Mouse (Mus musculus) left cerebral cortex, postnatal 36 days (tissue): Measurements from ENCODE around the gene Tmem108. TPM values are rescaled to one million over a fixed set of nuclear protein-coding genes. Genes with fewer than 3 reads are reported as not detected.

Experiments
- DNase-seq, 2 experiments: peaks; one replicate each; pipeline ENCODE4 v3.0.0; 2021 to 2022; ENCODE audit warnings: low spot score in 2 of 2, mixed read lengths in 1 of 2
- intact Hi-C: fragments of 180-260 bp; cut with DNase I; formaldehyde crosslinking; loops from one replicate; pipeline ENCODE4 v1.15.1; 2025
- total RNA-seq, 2 experiments: library from RNA; stranded (reverse); gene quantifications; 2 replicates each; pipeline ENCODE4 v1.2.3; 2021

Gene Tmem108
- total RNA-seq, 2 experiments from 2014 or later = 22.7 to 30.3 TPM

DNA sequence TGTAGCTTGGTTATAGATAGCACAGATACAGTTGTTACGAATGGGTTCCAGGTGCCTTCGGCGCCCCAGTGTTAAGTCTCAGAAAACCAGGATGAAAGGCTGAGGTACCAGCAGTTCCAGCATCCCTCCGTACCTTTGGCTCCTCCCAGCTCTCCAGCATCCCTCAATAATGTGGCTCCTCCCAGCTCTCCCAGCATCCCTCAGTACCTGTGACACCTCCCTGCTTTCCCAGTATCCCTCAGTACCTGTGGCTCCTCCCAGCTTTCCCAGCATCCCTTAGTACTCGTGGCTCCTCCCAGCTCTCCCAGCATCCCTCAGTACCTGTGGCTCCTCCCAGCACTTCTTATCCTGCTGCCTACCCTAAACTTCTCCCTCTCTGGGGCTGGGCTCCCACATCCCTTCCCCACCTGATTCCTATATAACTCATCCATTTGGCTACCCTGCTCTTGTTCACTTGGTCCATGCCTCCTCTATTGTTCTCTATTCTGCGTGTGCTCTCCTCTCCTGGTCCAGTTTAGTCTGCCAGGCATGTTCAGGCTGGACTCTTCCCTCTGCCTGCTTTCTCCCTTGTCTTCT, 225.5 kb downstream of the Tmem108 start:
- intact Hi-C loops = no loop called here
- DNase-seq = no peak

GRCm38 (mm10) chr9:103525041-103525537, 236.5 kb downstream of the Tmem108 start:
- intact Hi-C loops = no loop called here

DNA sequence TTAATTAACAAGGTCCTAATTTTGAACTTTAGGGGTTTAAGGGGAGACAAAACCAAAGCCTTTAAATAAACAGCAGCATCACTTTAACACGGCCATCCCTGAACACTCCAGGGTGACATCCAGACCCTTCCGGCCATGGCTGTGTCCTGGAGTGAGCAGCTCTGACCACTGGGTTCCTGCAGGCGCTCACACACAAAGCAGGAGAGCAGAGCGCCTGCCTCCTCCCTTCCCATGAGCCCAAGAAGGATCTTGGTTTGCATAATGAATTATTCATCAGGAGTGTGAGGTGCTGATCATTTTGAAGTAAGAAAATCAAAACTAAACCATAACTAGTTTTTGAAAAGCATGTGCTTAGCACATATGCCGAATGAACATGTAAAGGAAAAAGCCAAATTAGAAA, 237.0 kb downstream of the Tmem108 start:
- intact Hi-C loops = no loop called here

More at GRCm38 (mm10) chr9:103525041-103525537, 236.5 kb downstream of the Tmem108 start:
- DNase-seq = no peak

DNA sequence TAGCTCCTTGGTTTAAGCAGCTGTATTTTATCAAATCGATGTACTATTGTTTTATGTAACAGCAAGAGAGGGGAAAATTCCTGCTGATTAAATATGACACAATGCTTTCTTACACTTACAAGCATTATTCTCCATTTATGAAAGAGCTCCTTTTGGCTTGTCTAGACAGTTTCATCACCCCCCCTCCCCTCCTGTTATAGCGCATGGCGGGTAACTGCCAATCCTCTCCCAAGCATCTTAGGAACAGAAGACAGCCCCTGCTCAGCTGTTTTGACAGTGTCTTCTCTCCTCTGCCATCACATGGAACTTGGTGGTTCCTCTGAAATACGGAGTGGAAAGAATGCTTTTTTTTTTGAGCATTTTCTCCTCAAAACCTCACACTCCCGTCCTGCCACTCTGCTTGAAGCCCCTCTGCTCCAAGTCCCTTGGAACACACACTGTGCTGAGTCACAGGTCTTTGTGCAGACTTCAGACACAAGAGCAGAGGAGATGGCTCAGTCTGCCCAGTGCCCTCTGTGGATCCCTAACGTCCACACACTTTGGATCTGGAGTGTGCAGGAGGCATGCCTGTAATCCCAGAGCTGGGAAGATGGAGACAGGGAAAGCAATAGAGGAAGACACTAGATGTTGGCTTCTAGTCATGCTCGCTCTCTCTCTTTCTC, 237.8 kb downstream of the Tmem108 start:
- DNase-seq = no peak
- intact Hi-C loops = no loop called here

More for the DNA sequence above, 237.0 kb downstream of the Tmem108 start:
- DNase-seq = no peak

DNA sequence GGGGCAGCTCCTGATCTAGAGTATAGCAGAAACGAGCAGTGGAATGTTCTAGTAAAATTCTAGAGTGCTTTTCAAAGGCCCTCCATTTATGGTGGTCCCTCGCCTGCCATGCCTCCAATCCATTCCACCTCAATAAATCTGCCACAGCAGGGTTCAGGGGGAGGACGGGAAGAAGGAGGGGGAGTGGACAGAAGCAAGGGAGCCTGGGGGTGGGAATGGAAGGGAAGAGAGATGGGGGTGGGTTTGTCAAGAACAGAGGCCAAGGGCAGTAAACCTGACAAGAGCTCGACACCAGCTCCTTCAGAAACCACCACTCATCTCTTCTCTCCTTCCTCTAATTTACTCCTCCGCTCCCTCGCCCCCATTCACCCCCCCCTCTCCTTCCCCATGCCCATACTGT, 238.6 kb downstream of the Tmem108 start:
- DNase-seq = no peak
- intact Hi-C loops = no loop called here

DNA sequence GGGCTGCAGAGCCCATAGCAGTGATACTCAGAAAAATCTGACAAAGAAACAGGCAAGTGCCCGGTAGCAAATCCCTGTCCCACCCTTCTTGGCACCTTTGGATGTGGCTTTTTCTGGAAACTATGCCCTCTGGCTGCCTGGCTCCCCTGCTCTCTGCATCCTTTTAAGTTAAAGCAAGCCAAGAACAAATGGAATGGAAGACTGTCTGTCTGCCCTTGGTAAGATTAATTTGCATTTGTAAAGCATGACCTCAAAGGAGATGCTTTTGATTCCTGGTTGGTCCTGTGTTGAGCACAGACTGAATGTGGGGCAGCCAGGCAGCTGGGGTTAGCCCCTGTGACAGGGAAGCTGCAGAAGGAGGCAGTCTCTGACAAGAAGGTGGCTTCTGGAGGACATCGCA, 247.8 kb downstream of the Tmem108 start:
- intact Hi-C loops = no loop called here
- DNase-seq = no peak

GRCm38 (mm10) chr9:103512257-103512656, 249.4 kb downstream of the Tmem108 start:
- intact Hi-C loops = no loop called here

DNA sequence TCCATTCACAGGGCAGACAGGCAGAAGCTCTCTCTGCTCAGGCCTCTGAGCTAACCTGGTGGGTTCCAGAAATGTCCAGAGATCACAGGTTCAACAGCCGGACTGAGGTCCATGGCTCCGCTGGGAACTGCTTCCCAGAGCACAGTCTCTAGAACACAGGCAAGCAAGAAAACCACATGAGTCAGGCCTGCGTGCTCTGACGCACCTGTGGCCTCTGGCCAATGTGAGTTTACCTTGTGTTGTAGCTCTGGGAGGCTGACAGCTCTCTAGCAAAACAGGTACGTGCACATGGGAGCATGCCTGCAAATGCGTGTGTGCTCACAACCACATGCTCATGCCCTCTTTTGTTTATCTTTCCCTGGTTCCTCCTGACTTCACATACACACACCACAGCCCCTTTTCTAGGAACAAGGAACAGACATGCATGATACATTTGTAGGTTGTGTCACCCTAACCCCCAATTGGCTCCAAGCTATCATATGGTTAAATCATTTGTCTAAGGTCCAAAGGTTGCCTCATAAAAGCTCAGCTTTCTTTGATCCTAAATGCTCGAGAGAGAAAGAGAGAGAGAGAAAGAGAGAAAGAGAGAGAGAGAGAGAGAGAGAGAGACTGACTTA, 254.6 kb downstream of the Tmem108 start:
- no peak for DNase-seq
- intact Hi-C loops = no loop called here

More at GRCm38 (mm10) chr9:103512257-103512656, 249.4 kb downstream of the Tmem108 start:
- no peak for DNase-seq

DNA sequence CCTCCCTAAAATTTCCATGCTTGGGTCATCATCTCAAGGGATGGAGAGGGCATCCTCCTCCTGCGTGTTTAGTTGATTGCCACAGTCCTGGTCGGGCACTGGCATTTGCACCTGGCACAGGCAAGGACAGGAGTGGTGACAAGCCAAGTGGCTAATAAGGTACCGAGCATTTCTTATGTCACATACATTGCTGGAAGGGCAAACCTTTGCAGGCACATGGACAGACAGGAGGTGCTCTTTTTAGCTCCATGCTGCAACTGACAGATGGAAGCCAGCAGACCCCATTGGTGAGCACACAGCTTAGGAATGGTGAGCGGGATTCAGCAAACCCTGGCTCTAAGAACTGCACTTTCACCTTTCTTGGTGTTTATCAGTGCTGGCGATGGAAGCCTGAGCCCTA, 256.6 kb downstream of the Tmem108 start:
- intact Hi-C loops = no loop called here
- DNase-seq = no peak

GRCm38 (mm10) chr9:103504646-103505045, 257.0 kb downstream of the Tmem108 start:
- DNase-seq = no peak
- intact Hi-C loops = loop anchor here (5.0 kb wide), 1 partner anchor 43 kb away; no protein-coding TSS in a partner anchor

DNA sequence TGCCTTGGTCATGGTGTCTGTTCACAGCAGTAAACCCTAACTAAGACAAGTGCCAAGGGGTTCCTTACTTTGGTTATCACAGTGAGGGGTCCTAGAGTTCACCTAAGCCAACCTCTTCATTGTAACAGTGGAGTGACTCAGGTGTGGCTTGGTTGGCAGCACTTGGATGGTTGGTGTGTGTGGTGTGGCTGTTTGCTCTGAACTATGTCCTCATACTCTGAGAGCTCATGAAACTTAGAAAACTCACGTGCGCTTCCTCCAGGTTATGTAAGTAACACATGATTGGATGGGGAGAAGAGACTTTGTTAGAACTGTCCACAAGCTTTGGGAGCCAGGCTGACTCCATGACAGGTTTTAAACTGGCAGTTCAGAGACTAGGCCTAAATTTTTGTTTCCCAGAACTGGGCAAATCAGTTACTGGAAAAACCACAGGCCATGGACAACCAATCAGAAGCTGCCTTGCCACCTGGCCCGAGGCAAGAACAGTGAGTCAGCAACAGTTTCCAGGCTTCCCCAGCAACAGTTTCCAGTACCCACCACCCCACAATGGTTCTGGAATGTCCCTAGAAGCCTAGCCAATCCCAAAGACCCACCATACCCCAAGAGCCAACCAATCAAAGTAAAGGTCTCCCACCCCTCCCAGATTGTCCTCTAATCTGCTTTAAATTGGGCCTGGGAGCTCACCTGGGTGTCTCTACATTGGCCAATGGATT, 257.9 kb downstream of the Tmem108 start:
- intact Hi-C loops = loop anchor here (5.0 kb wide), 1 partner anchor 44 kb away; no protein-coding TSS in a partner anchor

DNA sequence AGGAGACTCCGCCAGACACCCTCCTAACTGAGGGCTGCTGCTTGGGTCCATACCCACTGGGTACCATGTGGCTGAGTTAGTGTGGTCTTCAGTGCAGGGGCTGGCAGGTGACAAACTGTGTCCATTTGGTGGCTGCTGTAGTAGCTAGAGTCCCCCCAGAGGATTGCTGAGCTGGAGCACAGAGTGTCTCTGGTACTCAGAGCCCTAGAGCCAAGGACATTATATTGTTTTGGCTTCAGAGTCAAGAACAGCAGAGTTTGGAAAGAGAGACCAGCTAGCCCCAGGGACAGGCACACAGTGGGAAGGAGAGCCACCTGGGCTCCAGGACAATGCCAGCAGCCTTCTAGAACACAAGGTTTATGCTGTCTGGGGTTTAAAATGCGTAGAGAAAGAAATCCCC, 259.0 kb downstream of the Tmem108 start:
- intact Hi-C loops = loop anchor here (5.0 kb wide), 1 partner anchor 45 kb away; no protein-coding TSS in a partner anchor
- no peak for DNase-seq

More for the DNA sequence above, 257.9 kb downstream of the Tmem108 start:
- no peak for DNase-seq

DNA sequence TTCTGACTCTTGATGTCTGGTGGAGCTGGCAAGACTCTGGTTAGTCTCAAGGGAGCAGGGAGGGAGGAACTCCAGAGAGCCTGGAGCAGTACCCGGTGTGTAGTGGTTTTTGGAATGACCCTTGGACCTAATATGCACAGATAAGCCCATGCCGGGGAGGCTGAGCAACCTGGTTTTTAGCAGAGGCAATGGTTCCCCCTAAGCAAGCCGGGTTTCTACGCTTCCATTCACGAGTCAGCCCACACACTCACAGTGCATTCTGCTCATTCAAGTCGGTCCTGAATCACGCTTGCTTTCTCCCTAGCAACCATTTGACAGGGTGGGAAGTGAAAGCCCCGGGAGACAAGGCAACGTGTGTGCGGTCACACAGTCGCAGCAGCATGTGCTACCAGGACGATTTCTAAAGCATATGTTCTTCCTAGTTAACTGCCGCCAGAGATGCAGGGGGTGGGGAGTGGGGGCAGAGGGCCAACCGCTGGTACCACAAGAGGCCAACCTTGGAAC, 259.7 kb downstream of the Tmem108 start:
- intact Hi-C loops = loop anchor here (5.0 kb wide), 1 partner anchor 45 kb away; no protein-coding TSS in a partner anchor
- peak; percentile 68 to 74 for DNase-seq

DNA sequence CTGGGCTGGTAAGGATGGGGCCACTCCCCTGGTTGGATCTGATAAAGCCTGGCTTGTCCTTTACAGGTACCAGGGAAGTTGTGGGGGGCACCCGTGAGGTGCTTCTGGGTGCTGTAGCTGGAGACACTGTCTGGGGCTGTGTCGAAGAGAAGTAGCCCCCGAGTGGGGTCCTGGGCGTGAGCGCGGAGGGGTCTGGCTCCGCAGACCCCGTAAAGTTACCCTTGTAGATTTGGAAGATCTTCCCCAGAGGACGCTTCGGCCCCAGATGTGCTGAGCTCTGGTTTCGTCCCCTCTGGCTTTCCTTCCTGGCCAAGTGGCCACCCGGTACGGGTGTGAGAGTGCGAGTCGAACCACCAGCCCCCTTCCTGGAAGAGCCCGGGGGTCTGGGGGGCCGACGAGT, 262.3 kb downstream of the Tmem108 start:
- intact Hi-C loops = no loop called here
- DNase-seq = no peak

DNA sequence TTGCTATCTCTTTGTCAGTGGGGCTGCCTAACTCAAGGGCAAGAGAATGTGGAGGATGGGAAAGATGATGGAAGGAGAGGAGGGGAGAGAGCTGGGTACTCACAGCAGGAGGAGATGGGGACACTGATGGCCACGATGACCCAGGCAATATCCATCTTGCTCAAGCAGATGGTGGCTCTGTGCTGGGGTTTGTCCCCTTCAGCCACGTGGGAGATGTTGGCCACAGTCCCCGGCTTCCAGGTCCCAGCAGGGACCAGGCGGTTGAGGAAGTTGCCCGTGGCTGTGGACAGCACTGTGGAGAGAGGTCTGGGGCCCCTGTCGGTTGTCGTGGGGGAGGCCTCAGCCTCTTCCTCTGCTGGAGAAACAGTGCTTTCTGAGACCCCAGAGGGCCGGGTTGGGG, 262.9 kb downstream of the Tmem108 start:
- intact Hi-C loops = no loop called here
- no peak for DNase-seq

DNA sequence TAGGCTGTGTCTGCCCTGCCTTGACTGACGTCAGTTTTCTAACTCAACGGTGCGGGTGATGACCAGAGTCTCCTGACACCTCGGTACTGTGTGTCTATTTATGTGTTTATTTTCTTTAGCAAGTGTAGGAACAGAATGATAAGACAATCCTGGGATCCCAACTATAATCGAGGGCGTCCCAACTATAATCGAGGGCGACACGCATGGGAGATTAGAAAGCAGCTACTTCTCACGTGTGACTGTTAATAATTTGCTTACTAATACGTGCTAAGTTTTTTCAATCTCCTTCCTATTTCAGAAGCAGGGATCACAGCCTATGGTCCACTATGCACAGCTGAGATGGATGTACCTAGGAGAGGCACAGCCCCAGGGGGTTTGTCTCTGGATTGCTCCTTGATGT, 266.2 kb downstream of the Tmem108 start:
- intact Hi-C loops = no loop called here
- no peak for DNase-seq

- peak; percentile 72 to 77 for DNase-seq
- intact Hi-C loops = loop anchor here (5.0 kb wide), 2 partner anchors 103 to 128 kb away; no protein-coding TSS in a partner anchor
Measured at GRCm38 (mm10) chr9:103494346-103495020, 267.2 kb downstream of the Tmem108 start.

DNA sequence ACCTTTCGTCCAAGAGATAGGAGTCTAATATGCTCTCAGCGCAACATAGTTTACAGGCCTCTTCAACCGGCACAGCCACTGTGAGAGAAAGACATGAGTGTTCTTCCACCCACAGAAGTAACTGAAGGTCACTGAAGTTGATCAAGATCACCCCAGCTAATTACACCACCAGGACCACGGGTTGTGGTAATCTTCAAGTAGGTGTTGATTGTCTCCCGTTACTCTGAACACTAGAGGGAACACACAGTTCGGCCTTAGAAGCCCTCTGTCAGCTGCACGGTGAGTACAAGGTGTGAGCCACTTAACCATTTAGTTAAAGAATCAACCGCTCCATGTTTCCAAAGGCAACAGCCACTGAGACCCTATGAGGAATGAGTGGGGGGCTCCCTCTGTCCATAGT, 269.7 kb downstream of the Tmem108 start:
- intact Hi-C loops = loop anchor here (2.0 to 5.0 kb wide), 4 partner anchors 105 to 505 kb away; partner anchors contain the start of gene Tmem108
- DNase-seq = no peak

DNA sequence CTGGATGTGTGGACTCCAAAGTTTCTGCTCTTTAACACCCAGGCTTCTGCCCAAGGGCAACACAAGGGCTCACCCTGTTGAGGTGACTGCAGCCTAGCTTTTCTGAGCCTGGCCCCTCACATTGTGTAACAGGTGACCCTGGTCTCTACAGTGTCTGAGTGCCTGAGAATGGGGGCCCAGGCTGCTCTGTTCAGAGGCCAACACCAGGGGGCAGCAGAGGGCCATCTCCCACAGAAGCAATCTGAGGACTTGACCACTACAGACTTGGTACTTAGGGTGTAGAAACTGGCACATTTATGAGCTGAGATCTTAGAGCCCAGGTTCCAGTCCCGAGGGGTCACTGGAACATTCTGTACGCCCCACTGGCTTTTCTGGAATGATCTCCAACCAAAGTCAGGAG, 271.2 kb downstream of the Tmem108 start:
- intact Hi-C loops = loop anchor here (2.0 to 5.0 kb wide), 4 partner anchors 107 to 506 kb away; partner anchors contain the start of gene Tmem108

More for the DNA sequence above, 271.2 kb downstream of the Tmem108 start:
- peak; percentile 71 to 80 for DNase-seq
